Mouse (Mus musculus): ENCODE results near the gene Ttll7.

- TF ChIP-seq POLR2A (IDR thresholded peaks at IDR 0.05; ENCODE audit: extremely low read depth, insufficient read depth, low read length), result no peak
- TF ChIP-seq CTCF (IDR thresholded peaks at IDR 0.05; ENCODE audit: extremely low read depth, insufficient read depth, low read length), result no peak
Measured at GRCm38 (mm10) chr3:146962838-146963237, 110.7 kb downstream of the Ttll7 start.
